Mouse (Mus musculus): ENCODE data around the gene Rcbtb2.

Rcbtb2 gene

GRCm38 (mm10) chr14:73209262-73209661 is 86.4 kb downstream of the Rcbtb2 start:
- no peak for DNase-seq (ENCODE audit: low spot score)

GRCm38 (mm10) chr14:73210196-73210595 is 87.4 kb downstream of the Rcbtb2 start:
- DNase-seq (ENCODE audit: low spot score) = no peak

GRCm38 (mm10) chr14:73211477-73211876 is 88.6 kb downstream of the Rcbtb2 start:
- DNase-seq (ENCODE audit: low spot score) = no peak

- no peak for DNase-seq (ENCODE audit: low spot score)
Observed at GRCm38 (mm10) chr14:73217062-73217461, 94.2 kb downstream of the Rcbtb2 start.

GRCm38 (mm10) chr14:73222316-73222970 is 99.6 kb downstream of the Rcbtb2 start:
- no peak for DNase-seq (ENCODE audit: low spot score)

- no peak for DNase-seq (ENCODE audit: low spot score)
Observed at GRCm38 (mm10) chr14:73226346-73226745, 103.5 kb downstream of the Rcbtb2 start.

GRCm38 (mm10) chr14:73226849-73227248 is 104.0 kb downstream of the Rcbtb2 start:
- DNase-seq (ENCODE audit: low spot score) = no peak

GRCm38 (mm10) chr14:73231286-73231982 is 108.6 kb downstream of the Rcbtb2 start:
- DNase-seq (ENCODE audit: low spot score) = no peak

GRCm38 (mm10) chr14:73234468-73235031 is 111.7 kb downstream of the Rcbtb2 start:
- no peak for DNase-seq (ENCODE audit: low spot score)

- peak; percentile 48 for DNase-seq (ENCODE audit: low spot score)
Observed at GRCm38 (mm10) chr14:73237848-73238321, 115.0 kb downstream of the Rcbtb2 start, which contains the start of gene Lpar6. TSS of gene Lpar6 (plus strand) at chr14:73237895.

GRCm38 (mm10) chr14:73238498-73239250 is 115.8 kb downstream of the Rcbtb2 start:
- peak; percentile 26 for DNase-seq (ENCODE audit: low spot score)

GRCm38 (mm10) chr14:73239291-73239690 is 116.5 kb downstream of the Rcbtb2 start:
- DNase-seq (ENCODE audit: low spot score) = no peak

- DNase-seq (ENCODE audit: low spot score) = no peak
Observed at GRCm38 (mm10) chr14:73239857-73240256, 117.0 kb downstream of the Rcbtb2 start.

- no peak for DNase-seq (ENCODE audit: low spot score)
Observed at GRCm38 (mm10) chr14:73244061-73244597, 121.3 kb downstream of the Rcbtb2 start.

- DNase-seq (ENCODE audit: low spot score) = no peak
Observed at GRCm38 (mm10) chr14:73250056-73250455, 127.2 kb downstream of the Rcbtb2 start.

- no peak for DNase-seq (ENCODE audit: low spot score)
Observed at GRCm38 (mm10) chr14:73252276-73252675, 129.4 kb downstream of the Rcbtb2 start.

- no peak for DNase-seq (ENCODE audit: low spot score)
Observed at GRCm38 (mm10) chr14:73253453-73254251, 130.8 kb downstream of the Rcbtb2 start.

GRCm38 (mm10) chr14:73254412-73254811 is 131.6 kb downstream of the Rcbtb2 start:
- no peak for DNase-seq (ENCODE audit: low spot score)

GRCm38 (mm10) chr14:73255426-73255970 is 132.7 kb downstream of the Rcbtb2 start:
- no peak for DNase-seq (ENCODE audit: low spot score)

GRCm38 (mm10) chr14:73257348-73257747 is 134.5 kb downstream of the Rcbtb2 start:
- no peak for DNase-seq (ENCODE audit: low spot score)

All from urinary bladder, postnatal 25 days (tissue).